Mouse (Mus musculus) liver, adult 2 months (tissue): ENCODE measurements at regions not wholly inside any gene's neighbourhood (a gene's known extent, or its start where the extent isn't known, plus 50 kb on each side); places are given as distances from the start of the nearest gene placed in this dataset.

Experiments used
- DNase-seq: peaks from one replicate; pipeline ENCODE4 v3.0.0-alpha.2; 2011; ENCODE audit warnings: low read depth, low spot score; ENCODE audit errors: extremely low read depth
- H3K27ac ChIP-seq: fragments of 200-500 bp; replicated peaks from 2 replicates; pipeline ENCODE4 v1.5.1; 2012; ENCODE audit warnings: low read depth, mild to moderate bottlenecking, control low read depth, inconsistent platforms, low read length; ENCODE audit not compliant: insufficient read depth
- H3K27me3 ChIP-seq: fragments of 200-500 bp; 2 replicates; pipeline ENCODE4 v1.6.1; 2012; ENCODE audit warnings: mild to moderate bottlenecking, moderate library complexity, low read length, inconsistent platforms; ENCODE audit not compliant: control insufficient read depth, insufficient read depth
- H3K36me3 ChIP-seq: fragments of 200-500 bp; 2 replicates; pipeline ENCODE4 v1.6.1; 2012; ENCODE audit warnings: low read length, inconsistent platforms; ENCODE audit not compliant: control insufficient read depth, insufficient read depth
- H3K4me1 ChIP-seq: fragments of 200-500 bp; 2 replicates; pipeline ENCODE4 v1.6.1; 2011; ENCODE audit warnings: low read length; ENCODE audit not compliant: control insufficient read depth, insufficient read depth
- H3K4me3 ChIP-seq: fragments of 200-500 bp; 2 replicates; pipeline ENCODE4 v1.5.1; 2011; ENCODE audit warnings: low read depth, mild to moderate bottlenecking, control low read depth, low read length, moderate library complexity; ENCODE audit not compliant: insufficient read depth
- H3K79me2 ChIP-seq: fragments of 200-500 bp; 2 replicates; pipeline ENCODE4 v1.6.1; 2012; ENCODE audit warnings: inconsistent platforms, mild to moderate bottlenecking, low read length, moderate library complexity; ENCODE audit not compliant: control insufficient read depth, insufficient read depth
- H3K9ac ChIP-seq: fragments of 200-500 bp; 2 replicates; pipeline ENCODE4 v1.6.1; 2012; ENCODE audit warnings: low read depth, mild to moderate bottlenecking, control low read depth, inconsistent platforms, low read length
- CTCF ChIP-seq: fragments of 200-500 bp; IDR thresholded peaks from 2 replicates; pipeline ENCODE4 v1.5.1; 2011; ENCODE audit warnings: low read depth, low read length, control low read depth
- POLR2A ChIP-seq: fragments of 200-500 bp; IDR thresholded peaks from 2 replicates; pipeline ENCODE4 v1.6.1; 2011; ENCODE audit warnings: low read length, control low read depth; ENCODE audit not compliant: insufficient read depth; ENCODE audit errors: extremely low read depth
- WGBS: fragments of 180-500 bp; shearing (Covaris S2); methylation state at CpG from one replicate; pipeline ENCODE4 v1.1.7; 2018; 5-methylcytosine and 5-hydroxymethylcytosine counted together

DNA sequence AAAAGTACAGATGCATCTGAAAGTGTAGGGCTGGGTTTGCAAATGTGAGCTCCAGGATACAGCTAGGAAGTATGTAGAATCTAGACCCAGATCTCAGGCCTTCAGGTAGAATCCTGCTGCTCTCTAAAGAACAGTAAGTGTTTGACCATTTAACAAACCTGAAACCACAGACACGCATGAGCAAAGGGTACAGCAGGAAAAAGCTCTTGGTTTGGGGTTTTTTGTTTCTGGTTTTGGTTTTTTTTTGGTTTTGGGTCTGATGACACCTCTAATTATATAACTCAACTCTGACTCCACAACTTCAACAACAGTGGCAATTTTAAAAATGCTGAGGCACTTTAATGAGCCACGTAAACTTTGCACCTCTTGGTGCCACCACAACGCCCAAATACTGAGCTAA is 165.3 kb upstream of the Smim15 start:
- no peaks in the 10 kb centered on the region for H3K36me3 ChIP-seq

DNA sequence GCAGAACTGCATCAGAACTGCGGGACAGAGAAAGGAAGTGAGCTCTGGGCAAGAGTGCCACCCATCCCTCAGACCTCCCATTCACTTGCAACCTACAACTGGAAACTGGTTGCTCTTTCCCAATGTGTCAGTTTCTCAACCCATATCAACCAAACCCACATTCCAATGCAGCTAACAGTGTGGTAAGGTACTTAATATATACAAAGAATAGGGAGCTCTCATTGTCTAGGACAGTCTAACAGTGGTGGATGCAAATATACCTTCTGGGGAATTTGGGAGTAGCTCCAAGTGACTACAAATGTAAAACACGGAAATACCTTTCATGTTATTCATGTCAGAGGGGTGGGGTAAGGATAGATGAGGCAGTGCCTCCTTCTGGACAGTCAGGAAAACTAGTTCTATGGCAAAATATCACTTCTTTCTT is 171.0 kb upstream of the Smim15 start:
- DNase-seq = no peak
- Histone ChIP-seq H3K27ac (no peak overlapping the region), H3K9ac (no peak overlapping the region), H3K27me3 (no peaks in the 10 kb centered on the region), H3K36me3 (no peaks in the 10 kb centered on the region), H3K79me2 (peaks cover 33% of the 10 kb centered on the region), H3K4me1 (no peaks in the 10 kb centered on the region), H3K4me3 (no peak overlapping the region)
- WGBS = 65% methylated on average over 2 of the region's 2 CpGs
- TF ChIP-seq POLR2A (no peak), CTCF (no peak)

More for the DNA sequence above, 165.3 kb upstream of the Smim15 start:
- 88% methylated on average over 3 of the region's 3 CpGs for WGBS
- Histone ChIP-seq H3K27ac (no peak overlapping the region), H3K79me2 (peaks cover 39% of the 10 kb centered on the region), H3K27me3 (no peaks in the 10 kb centered on the region), H3K4me3 (no peak overlapping the region), H3K4me1 (no peaks in the 10 kb centered on the region; the same call in none of the 2 replicates), H3K9ac (no peak overlapping the region)
- no peak for DNase-seq
- TF ChIP-seq POLR2A = no peak
- no peak for TF ChIP-seq CTCF

DNA sequence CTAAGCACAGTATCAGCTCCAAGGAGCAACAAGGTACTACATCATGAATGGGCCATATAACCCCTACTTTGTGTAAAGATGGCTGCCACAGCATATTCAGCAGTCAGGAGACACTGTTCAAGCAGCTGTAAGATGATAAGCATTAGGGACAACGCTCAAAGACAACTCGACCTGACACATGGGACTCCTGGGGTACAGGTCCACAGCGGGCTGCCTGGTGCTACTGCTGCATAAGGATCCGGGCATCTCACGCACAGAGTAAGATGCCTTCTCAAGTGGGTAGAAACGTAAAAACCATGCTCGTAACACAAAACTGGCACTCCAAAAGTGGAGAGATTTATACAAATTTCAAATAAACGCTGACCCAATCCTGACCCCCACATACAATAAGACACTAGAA is 171.7 kb upstream of the Smim15 start:
- TF ChIP-seq CTCF (no peak), POLR2A (no peak)
- no peak for DNase-seq
- WGBS = 90% methylated on average over 8 of the region's 8 CpGs

DNA sequence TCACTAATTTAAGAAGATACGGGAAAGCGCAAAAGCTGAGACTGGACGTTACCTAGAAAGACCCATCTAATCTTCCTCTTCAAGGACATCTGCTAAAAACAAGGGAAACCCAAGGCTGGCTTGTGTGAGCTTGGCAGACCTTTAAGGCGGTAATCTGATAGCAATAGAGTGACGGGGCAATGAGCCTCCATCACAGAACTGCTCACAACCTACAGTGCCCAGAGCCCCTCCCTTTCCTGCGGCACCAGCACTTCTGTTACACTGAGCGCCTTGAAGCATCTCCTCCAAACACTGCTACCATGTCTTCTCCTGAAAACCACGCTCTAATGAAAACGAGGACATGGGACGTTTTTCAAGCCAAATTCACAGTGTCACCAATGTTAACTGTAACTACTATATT is 172.1 kb upstream of the Smim15 start:
- no peak overlapping the region for H3K9ac ChIP-seq
- H3K27ac ChIP-seq = no peak overlapping the region
- TF ChIP-seq CTCF = no peak
- no peak for TF ChIP-seq POLR2A
- no peak for DNase-seq
- no peaks in the 10 kb centered on the region for H3K4me1 ChIP-seq
- no peaks in the 10 kb centered on the region for H3K36me3 ChIP-seq
- H3K79me2 ChIP-seq = peaks cover 30% of the 10 kb centered on the region
- H3K4me3 ChIP-seq = no peak overlapping the region
- no peaks in the 10 kb centered on the region for H3K27me3 ChIP-seq
- 85% methylated on average over 10 of the region's 10 CpGs for WGBS

More for the DNA sequence above, 171.7 kb upstream of the Smim15 start:
- peaks cover 28% of the 10 kb centered on the region for H3K79me2 ChIP-seq
- no peaks in the 10 kb centered on the region for H3K4me1 ChIP-seq
- no peak overlapping the region for H3K27ac ChIP-seq
- H3K9ac ChIP-seq = no peak overlapping the region
- H3K36me3 ChIP-seq = no peaks in the 10 kb centered on the region
- no peaks in the 10 kb centered on the region for H3K27me3 ChIP-seq
- no peak overlapping the region for H3K4me3 ChIP-seq

DNA sequence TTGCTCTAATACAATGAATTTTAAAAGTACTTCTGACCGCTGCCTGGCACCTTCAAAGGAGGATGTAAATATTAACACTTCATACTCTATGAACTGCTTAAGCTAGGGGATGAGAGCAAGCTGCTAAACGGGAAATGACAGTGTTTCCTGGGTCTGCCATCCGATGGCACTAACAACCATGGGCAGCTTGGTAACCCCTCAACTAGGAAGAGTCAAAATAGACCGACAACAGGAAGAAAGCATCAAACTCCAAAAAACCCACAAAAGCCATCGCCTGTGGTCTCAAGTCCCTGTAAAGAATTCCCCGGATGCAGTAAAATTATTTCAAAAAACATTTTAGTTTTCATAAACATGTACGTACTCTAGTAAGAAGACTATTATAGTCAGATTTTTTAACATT is 175.3 kb upstream of the Smim15 start:
- Histone ChIP-seq H3K27me3 (no peaks in the 10 kb centered on the region), H3K9ac (no peak overlapping the region), H3K4me3 (no peak overlapping the region), H3K36me3 (no peaks in the 10 kb centered on the region), H3K79me2 (peaks cover 28% of the 10 kb centered on the region), H3K4me1 (peaks cover 4% of the 10 kb centered on the region), H3K27ac (no peak overlapping the region)
- TF ChIP-seq POLR2A (no peak), CTCF (no peak)
- WGBS = 80% methylated on average over 7 of the region's 7 CpGs
- DNase-seq = no peak

DNA sequence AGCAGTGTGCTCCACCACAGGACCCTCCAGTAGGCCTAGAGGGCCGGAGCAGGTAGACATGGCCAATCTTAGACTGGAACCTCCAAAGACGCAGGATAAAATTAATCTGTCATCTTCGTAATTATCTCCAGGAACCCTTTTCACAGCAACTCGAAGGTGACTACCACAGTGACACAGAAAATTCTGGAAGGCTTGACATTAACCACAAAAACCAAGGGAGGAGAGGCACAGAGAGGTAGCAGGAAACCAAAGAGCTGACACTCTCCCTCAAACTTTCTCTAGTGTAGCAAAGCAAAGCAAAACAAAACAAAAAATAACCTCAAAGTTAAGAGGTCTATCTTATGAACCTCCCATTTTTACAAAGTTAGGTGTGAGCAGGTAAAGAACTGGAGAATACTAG is 177.4 kb upstream of the Smim15 start:
- DNase-seq = no peak
- TF ChIP-seq POLR2A = no peak
- Histone ChIP-seq H3K27ac (no peak overlapping the region), H3K27me3 (no peaks in the 10 kb centered on the region), H3K9ac (no peak overlapping the region), H3K4me1 (peaks cover 10% of the 10 kb centered on the region), H3K36me3 (no peaks in the 10 kb centered on the region), H3K79me2 (peaks cover 22% of the 10 kb centered on the region), H3K4me3 (no peak overlapping the region)
- 90% methylated on average over 4 of the region's 4 CpGs for WGBS
